Mouse (Mus musculus) kidney, postnatal 4 days (tissue): ENCODE measurements around the gene Anapc5.

Source experiments
- DNase-seq, 2 experiments: peaks; one replicate each; pipeline ENCODE4 v3.0.0; 2021; ENCODE audit warnings: mixed read lengths in 2 of 2

The Anapc5 gene

DNA sequence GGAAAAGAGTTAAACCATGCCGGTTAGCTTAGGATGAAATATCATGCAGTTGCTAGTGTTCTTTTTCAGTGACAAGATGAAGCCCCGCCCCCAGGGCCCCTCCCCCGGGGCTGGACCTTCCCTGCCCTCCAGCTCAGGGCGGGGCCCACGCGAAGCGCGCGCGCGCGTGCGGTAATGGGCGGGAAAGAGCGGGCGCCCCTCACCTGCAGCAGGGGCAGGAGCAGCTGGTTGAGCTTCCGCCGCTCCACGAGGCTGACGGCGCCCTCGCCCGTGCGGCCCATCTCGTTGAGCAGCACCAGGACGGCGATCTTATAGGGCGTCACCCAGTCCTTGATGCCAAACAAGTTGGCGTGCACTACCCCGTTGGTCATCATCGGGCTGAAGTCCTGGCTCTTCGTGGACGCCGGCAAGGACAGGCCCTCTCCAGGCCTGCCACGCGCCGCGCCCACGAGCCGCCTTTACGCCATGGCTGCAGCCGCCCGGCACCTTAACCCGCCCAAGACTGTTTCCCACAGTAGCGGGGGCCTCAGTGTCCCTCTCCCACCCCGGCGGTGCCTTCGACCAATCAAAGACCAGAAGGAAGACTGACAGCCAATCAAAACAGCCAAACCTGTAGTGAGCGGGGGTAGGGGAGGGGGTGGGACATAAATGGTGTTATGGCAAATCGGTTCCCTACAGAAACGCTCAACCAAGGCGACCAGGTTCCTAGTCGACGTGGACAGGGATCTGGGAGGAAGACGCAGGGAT, at the start of gene Anapc5:
Gene Anapc5 (minus strand): TSS at position 563 of the 747 bp plus-strand sequence.
- DNase-seq, result peak; percentile 90 to 95

DNA sequence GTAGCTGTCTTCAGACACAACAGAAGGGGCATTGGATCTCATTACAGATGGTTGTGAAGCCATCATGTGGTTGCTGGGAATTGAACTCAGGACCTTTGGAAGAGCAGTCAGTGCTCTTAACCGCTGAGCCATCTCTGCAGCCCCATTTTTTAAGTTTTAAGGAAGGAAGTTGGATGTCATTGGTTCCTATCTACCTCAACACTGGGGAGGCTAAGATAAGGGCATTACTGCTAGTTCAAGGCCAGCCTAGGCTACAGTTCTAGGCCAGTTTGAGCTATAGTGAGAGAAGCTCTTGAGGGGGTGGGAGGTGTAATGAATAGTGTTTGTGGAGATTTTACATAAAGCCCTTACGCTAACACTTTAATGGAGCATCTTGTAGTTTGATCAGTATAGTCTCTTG, 41.9 kb upstream of the Anapc5 start:
- no peak for DNase-seq

- DNase-seq, result no peak
Observed at GRCm38 (mm10) chr5:122855858-122856257, 34.7 kb upstream of the Anapc5 start.

DNA sequence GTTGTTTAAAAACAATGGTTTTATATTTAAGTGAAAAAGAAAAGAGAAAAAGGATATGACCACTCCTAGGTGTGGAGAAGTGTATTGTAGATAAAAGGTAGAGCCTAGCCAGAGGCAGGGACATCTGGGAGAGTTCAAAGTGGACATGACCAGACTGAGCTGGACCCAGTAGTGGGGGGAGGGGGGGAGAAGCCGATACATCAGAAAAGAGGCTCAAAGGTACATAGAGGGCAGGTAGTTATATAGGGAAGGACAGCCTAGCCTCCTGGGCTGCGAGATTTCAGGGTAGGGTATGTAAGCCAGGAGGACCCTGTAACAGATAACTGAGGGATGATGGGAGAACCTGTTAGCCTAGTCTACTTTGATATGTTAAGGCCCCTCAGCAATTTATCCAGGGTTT, 31.5 kb upstream of the Anapc5 start:
- no peak for DNase-seq

DNA sequence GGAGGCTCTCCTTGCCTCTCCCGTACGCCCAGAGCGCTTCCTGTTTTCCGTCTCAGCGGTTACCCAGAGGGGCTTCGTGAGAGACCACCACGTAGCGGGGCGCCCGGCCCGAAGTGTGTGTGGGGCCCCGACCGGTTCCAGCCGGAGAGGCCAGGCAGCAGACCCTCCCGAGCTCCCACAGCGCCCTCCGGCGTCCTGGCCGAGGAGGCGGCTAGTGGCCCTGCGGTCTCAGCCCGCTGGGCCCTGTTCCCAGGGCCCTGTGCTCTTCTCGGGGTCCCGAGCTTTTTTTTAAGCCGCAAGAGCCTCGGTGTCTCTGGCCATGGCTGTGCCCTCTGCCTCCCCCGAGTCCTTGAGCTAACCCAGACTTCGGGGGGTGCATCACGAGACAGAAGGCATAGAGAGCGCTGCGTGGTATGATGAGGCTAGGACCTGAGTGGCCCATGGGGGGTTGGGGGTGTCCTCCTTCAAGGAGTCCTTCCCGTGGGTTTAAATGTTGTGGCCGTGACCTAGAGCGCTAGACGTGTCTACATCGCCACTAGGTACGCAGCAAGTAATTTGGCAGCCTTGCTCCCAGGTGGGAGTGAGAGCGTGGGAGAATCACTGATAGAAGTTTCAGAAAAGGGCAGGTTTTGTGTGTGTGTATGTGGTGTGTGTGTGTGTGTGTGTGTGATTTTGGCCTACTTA, 29.3 kb upstream of the Anapc5 start:
- peak; percentile 75 to 86 for DNase-seq

DNA sequence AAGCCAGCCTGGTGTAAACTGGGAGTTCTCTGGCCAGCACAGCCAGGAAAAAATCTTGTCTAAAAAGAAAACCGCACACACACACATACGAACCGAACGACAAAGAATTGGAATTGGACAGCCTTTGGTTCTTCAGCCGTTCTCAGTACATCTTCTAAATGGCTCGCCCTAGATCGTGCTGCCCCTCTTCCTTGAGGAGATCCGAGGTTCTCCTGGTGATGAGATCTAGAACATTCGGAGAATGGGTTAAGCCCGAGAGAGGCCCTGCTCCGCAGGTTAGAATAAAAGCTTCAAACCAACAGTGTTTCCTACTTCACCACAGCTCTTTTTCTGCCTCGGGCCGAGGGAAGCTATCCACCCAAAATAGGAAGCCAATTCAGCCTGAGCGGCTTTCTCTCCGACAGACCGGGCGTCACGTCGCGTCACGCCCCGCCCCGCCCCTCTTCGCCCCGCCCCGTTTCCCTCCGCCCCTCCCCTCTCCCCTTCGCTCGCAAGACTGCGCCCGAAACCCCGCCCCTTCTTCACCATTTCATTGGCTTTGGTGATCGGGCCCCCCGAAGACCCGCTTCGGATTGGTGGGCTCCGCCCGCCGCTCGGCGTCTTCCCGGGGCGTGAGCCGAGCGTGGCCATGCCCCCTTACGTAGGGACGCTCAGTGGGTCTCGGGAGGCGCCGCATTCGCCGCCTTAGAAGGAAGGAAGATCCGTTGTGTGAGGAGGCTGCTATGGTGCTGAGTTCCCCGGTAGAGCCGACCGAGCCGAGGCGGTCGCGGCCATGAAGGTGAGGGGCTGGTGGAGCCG, 28.6 kb upstream of the Anapc5 start, which contains the start of gene Rnf34:
Gene Rnf34 (plus strand): TSS at position 528 of the 798 bp plus-strand sequence.
- peak; percentile 97 to 99 for DNase-seq

DNA sequence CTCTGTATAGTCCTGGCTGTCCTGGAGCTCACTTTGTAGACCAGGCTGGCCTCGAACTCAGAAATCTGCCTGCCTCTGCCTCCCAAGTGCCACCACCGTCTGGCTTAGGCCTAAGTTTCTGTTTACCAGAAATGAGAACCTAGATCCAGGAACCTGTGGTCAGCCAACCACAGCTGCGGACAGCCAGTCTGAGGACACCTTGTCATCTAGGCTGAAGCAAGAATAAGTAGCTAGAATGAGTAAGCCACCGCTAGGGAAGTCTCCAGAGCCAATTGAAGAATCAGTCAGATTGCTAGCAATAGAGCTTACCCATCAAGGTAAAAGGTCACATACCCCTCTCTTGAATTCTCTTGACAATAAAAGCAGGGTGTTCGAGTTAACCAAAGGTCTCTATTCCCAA, 22.7 kb upstream of the Anapc5 start:
- DNase-seq, result no peak

GRCm38 (mm10) chr5:122841126-122841525, 20.0 kb upstream of the Anapc5 start:
- no peak for DNase-seq

- DNase-seq, result no peak
Observed at GRCm38 (mm10) chr5:122832996-122833395, 11.9 kb upstream of the Anapc5 start.

DNA sequence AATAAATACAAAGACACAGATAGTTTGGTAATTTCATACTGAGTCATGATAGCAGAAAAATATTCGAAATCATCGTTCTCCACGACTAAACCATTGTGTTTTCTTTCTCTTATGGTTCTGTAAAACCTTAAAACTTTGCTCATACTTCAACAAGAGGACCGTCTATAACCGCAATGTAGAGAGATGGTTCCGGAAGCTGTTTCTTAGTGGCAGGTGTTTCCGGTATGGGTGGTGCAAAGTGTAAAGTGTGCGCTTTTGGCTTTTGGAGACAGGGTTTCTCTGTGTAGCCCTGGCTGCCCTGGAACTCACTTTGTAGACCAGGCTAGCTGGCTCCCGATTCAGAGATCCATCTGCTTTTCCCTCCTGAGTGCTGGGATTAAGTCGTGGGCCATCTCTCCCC, 11.4 kb upstream of the Anapc5 start:
- no peak for DNase-seq

GRCm38 (mm10) chr5:122825099-122825498, 4.0 kb upstream of the Anapc5 start:
- DNase-seq, result no peak

DNA sequence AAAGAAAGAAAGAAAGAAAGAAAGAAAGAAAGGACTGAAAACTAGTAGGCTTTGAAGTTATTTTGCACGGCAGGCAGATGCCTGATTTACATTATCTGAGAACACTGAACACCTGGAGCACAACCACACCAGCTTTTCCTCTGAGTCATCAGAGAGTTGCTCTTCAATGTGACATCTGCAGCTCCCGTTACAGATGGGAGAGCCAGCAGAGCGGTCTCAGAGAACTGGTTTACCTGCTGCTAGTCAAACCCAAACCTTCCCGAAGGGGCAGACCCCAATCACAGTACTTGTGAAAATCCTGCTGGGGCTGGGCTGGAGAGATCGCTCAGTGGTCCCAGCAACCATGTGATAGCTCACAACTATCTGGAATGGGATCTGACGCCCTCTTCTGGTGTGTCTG, 3.3 kb upstream of the Anapc5 start:
- no peak for DNase-seq

GRCm38 (mm10) chr5:122823976-122824375, 2.8 kb upstream of the Anapc5 start:
- DNase-seq, result peak in 1 of 2 experiments; percentile 16

DNA sequence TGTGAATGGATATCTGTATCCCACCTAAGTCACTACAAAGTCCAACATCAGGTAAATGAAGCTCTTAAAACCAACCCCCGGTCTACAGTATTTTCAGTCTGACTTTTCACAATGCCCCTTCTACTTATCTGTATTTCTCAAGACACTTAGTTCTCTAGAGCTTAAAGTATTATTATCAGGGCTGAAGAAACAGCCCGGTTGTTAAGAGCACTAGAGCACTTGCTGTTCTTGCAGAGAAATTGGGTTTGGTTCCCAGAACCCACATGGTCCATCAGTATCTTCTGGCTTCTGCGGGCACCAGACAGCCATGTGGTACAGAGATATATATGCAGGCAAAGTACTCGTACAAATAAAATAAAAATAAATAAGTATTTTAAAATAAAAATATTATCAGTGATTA, 1.3 kb upstream of the Anapc5 start:
- DNase-seq, result no peak

DNA sequence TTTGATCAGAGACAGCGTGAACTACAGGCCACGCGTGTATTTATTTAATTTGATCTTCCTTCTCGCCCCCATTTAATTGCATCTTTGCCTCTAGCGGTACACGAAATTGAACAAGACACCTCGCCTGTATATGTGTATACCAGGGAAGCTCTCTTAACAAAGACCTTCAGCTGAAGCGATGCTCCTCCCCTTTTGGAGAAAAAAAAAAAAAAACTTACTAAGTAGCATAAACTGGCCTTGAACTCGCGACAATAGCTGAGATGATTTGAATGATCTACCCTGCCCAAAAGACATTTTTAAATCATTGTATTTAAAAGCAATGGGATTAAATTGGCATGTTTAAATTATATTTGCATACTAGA, 366 bp upstream of the Anapc5 start:
- no peak for DNase-seq

DNA sequence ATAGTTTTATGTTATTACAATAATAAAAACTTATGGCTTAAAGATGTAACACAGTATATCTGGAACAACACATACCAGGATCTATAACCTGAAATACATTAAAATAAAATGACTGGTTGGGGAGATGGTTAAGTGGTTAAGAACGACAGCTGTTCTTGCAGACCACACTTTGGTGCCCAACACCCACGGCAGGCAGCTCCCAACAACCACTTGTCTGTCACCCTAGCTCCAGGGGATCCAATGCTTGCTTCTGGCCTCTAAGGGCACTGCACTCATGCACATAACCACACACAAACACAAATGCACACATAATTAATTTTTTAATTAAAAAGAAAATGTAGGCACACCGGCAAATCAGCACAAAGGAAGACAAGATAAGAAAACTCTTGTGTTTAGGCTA, 8.4 kb downstream of the Anapc5 start:
- no peak for DNase-seq

DNA sequence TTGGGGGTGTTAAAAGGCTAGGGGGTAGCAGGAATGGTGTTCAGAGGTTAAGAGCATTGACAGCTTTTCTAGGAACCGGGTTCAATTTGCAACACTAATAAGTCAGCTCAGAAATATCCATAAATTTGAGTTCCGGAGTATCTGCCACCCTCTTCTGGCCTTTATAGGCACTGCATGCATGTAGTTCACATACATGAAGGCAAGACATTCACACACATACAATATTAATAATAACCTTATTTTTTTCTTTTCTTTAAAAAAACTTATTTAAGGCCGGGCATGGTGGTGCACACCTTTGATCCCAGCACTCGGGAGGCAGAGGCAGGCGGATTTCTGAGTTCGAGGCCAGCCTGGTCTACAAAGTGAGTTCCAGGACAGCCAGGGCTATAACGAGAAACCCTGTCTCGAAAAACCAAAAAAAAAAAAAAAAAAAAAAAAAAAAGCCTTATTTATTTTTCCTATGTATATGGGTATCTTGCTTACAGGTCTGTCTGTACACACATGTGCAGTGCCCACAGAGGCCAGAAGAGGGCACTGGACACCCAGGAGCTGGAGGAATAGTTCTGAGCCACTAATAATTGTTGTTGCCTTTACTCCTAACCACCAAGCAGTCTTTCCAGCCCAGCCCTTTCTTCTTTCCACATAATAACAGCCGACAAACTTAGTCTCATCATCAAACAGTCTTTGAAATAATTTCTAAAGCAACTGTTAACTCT, 9.6 kb downstream of the Anapc5 start:
- peak; percentile 82 to 85 for DNase-seq

- no peak for DNase-seq
Observed at GRCm38 (mm10) chr5:122805503-122805902, 15.6 kb downstream of the Anapc5 start.

- DNase-seq, result peak; percentile 29 to 58
Observed at GRCm38 (mm10) chr5:122802706-122803105, 18.4 kb downstream of the Anapc5 start.

DNA sequence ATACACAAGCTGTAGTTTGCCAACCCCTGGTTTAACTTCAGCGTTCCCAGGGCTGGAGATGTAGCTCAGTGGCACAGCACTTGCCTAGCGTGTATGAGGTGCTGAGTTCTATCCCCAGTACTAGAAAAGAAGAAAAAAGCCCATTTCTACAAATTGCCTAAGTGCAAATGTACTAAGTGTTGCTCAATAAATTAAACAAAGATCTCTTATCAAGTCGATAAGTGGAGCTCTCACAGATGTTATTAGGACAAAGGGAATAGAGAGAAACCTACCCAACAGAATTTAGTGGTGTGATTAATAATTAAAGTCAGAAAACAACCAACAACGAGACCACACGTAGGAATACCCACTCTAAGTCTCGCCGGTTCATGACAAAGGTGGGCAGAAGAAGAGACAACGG, 19.5 kb downstream of the Anapc5 start:
- DNase-seq, result no peak

- DNase-seq, result peak in 1 of 2 experiments; percentile 28
Observed at GRCm38 (mm10) chr5:122800345-122801010, 20.7 kb downstream of the Anapc5 start.
